Mouse (Mus musculus): ENCODE measurements around the gene Tfeb.

- TF ChIP-seq POLR2A (IDR thresholded peaks at IDR 0.05; ENCODE audit: borderline replicate concordance, extremely low read depth, insufficient read depth, insufficient read length, poor library complexity, severe bottlenecking) (no peak), CTCF (IDR thresholded peaks at IDR 0.05; ENCODE audit: borderline replicate concordance, extremely low read depth, insufficient read depth, insufficient read length) (peak; percentile 24; the same call in 1 of the 2 replicates)
Measured at GRCm38 (mm10) chr17:47768707-47769276, 32.0 kb downstream of the Tfeb start.
